16 mouse cellular contexts compared by ENCODE assay signal in genomic region chr5:105721267-105721666, GRCm38 (mm10).
"Had no signal": no experiment of that assay in that cellular context is flagged by ENCODE, and none has a peak within 500 bp of the region (broad histone marks: within the 10 kb centered on the region; RNA-seq: fewer than 3 reads in every experiment).

No protein-coding gene starts in this region.

- H3K27me3 ChIP-seq: neural tube, embryonic 13.5 days; neural tube, embryonic 15.5 days; stomach, embryonic 15.5 days had no signal

- H3K36me3 ChIP-seq: neural tube, embryonic 15.5 days; stomach, embryonic 15.5 days had no signal

- H3K9me3 ChIP-seq: neural tube, embryonic 13.5 days; neural tube, embryonic 15.5 days; stomach, embryonic 15.5 days had no signal

- H3K27ac ChIP-seq: neural tube, embryonic 13.5 days; neural tube, embryonic 15.5 days; stomach, embryonic 15.5 days; stomach, postnatal 0 days had no signal

- DNase-seq: retina, postnatal 1 day; right cerebral cortex, adult 18-20 months; right cerebral cortex, postnatal 14 days; right cerebral cortex, postnatal 25 days; right cerebral cortex, postnatal 4 days; spleen, adult 18-20 months; thymus, adult 18-20 months; thymus, adult 2 months; thymus, postnatal 14 days; thymus, postnatal 25 days; thymus, postnatal 36 days; thymus, postnatal 4 days had no signal

- H3K9ac ChIP-seq: neural tube, embryonic 13.5 days; neural tube, embryonic 15.5 days; stomach, embryonic 15.5 days had no signal

- H3K4me3 ChIP-seq: neural tube, embryonic 13.5 days; neural tube, embryonic 15.5 days; stomach, embryonic 15.5 days had no signal
